In genomic region chr4:62685268-62685667, GRCm38 (mm10) we compare ENCODE assay signal across 14 mouse cellular contexts.
DNase-seq lines count a peak whose midpoint lies in the region; ATAC-seq and TF ChIP-seq lines count a peak whose summit lies in the region.
"Had no signal": no experiment of that assay in that cellular context is flagged by ENCODE, and none has a peak within 500 bp of the region (broad histone marks: within the 10 kb centered on the region; RNA-seq: fewer than 3 reads in every experiment).

No protein-coding gene starts in this region.

- peak overlapping the region; percentile 48; the same call in 1 of the 2 replicates for H3K27ac ChIP-seq in forebrain, embryonic 10.5 days
- no peak overlapping the region for H3K27ac ChIP-seq in forebrain, postnatal 0 days (ENCODE audit: low read depth, low read length)
- no peak overlapping the region for H3K27ac ChIP-seq in forebrain, embryonic 12.5 days
- H3K27ac ChIP-seq: hindbrain, embryonic 15.5 days had no signal

- H3K9ac ChIP-seq in forebrain, postnatal 0 days: no peak overlapping the region
- H3K9ac ChIP-seq in forebrain, embryonic 12.5 days: no peak overlapping the region
- H3K9ac ChIP-seq: hindbrain, embryonic 15.5 days had no signal

- H3K4me1 ChIP-seq in forebrain, embryonic 10.5 days: peaks cover 31% of the 10 kb centered on the region
- H3K4me1 ChIP-seq in forebrain, postnatal 0 days (ENCODE audit: insufficient read depth): no peaks in the 10 kb centered on the region
- H3K4me1 ChIP-seq in forebrain, embryonic 12.5 days: peaks cover 18% of the 10 kb centered on the region

- no peak overlapping the region for H3K4me2 ChIP-seq in forebrain, postnatal 0 days (ENCODE audit: low read depth)
- H3K4me2 ChIP-seq in forebrain, embryonic 12.5 days: no peak overlapping the region
- H3K4me2 ChIP-seq: hindbrain, embryonic 15.5 days had no signal

- TF ChIP-seq CTCF in forebrain, postnatal 0 days (IDR thresholded peaks at IDR 0.05; ENCODE audit: low read depth): no peak

- H3K9me3 ChIP-seq in forebrain, embryonic 10.5 days: no peaks in the 10 kb centered on the region
- no peaks in the 10 kb centered on the region for H3K9me3 ChIP-seq in forebrain, postnatal 0 days (ENCODE audit: low read length)
- no peaks in the 10 kb centered on the region for H3K9me3 ChIP-seq in forebrain, embryonic 12.5 days
- H3K9me3 ChIP-seq: hindbrain, embryonic 15.5 days had no signal

- ATAC-seq in forebrain, postnatal 0 days: no peak
- ATAC-seq in hematopoietic stem cell, adult 5-6 weeks (replicated peaks in 1 of 2; ENCODE audit: insufficient read depth in 1 of 2, low FRiP score in 2 of 2, low TSS enrichment in 1 of 2, low read depth in 1 of 2, poor library complexity in 2 of 2, severe bottlenecking in 2 of 2): peak; percentile 70 to 72
- no peak for ATAC-seq in forebrain, embryonic 12.5 days (ENCODE audit: low FRiP score)
- ATAC-seq: lung, postnatal 0 days had no signal

- WGBS in forebrain, embryonic 10.5 days: 85% methylated on average over 10 of the region's 10 CpGs
- WGBS in forebrain, postnatal 0 days: 79% methylated on average over 10 of the region's 10 CpGs
- 87% methylated on average over 10 of the region's 10 CpGs for WGBS in forebrain, embryonic 12.5 days

- no peak for DNase-seq in forebrain, embryonic 10.5 days (ENCODE audit: extremely low spot score, low spot score)
- no peak for DNase-seq in forebrain, postnatal 0 days
- DNase-seq in 416B (ENCODE audit: low read depth): peak; percentile 82
- peak; percentile 84 for DNase-seq in spleen, postnatal 36 days (ENCODE audit: low spot score in 2 of 2)
- DNase-seq in gastrocnemius, adult 8-10 months (ENCODE audit: low spot score in 2 of 2): no peak
- no peak for DNase-seq in right cerebral cortex, postnatal 10 days (ENCODE audit: low spot score in 2 of 2)
- DNase-seq: cerebellum, postnatal 25 days; gastrocnemius, postnatal 36 days; kidney, postnatal 25 days; left cerebral cortex, postnatal 4 days had no signal

- H3K36me3 ChIP-seq in forebrain, embryonic 10.5 days (replicated peaks): peaks cover 48% of the 10 kb centered on the region
- H3K36me3 ChIP-seq in forebrain, postnatal 0 days (ENCODE audit: insufficient read depth): no peaks in the 10 kb centered on the region; the same call in 1 of the 2 replicates
- H3K36me3 ChIP-seq in forebrain, embryonic 12.5 days (replicated peaks): peaks cover 35% of the 10 kb centered on the region
- H3K36me3 ChIP-seq: hindbrain, embryonic 15.5 days had no signal

- no peak overlapping the region for H3K4me3 ChIP-seq in forebrain, embryonic 10.5 days
- no peak overlapping the region for H3K4me3 ChIP-seq in forebrain, postnatal 0 days (ENCODE audit: low read depth, low read length)
- no peak overlapping the region for H3K4me3 ChIP-seq in forebrain, embryonic 12.5 days (replicated peaks)
- H3K4me3 ChIP-seq: hindbrain, embryonic 15.5 days had no signal

- no peaks in the 10 kb centered on the region for H3K27me3 ChIP-seq in forebrain, embryonic 10.5 days (ENCODE audit: poor library complexity, severe bottlenecking)
- H3K27me3 ChIP-seq in forebrain, postnatal 0 days (ENCODE audit: insufficient read depth, low read length): no peaks in the 10 kb centered on the region
- H3K27me3 ChIP-seq in forebrain, embryonic 12.5 days: no peaks in the 10 kb centered on the region
- H3K27me3 ChIP-seq: hindbrain, embryonic 15.5 days had no signal

Comparison
In these comparisons a context has a peak if more than half of its experiments do, and no peak if none do; other contexts are left out.
1. DNase-seq: peak in 416B (single experiment) and spleen, postnatal 36 days (2 of 2); none in forebrain, embryonic 10.5 days (single experiment), forebrain, postnatal 0 days (single experiment), gastrocnemius, adult 8-10 months (0 of 2) and right cerebral cortex, postnatal 10 days (0 of 2).
2. ATAC-seq: peak in hematopoietic stem cell, adult 5-6 weeks (2 of 2); none in forebrain, postnatal 0 days (single experiment) and forebrain, embryonic 12.5 days (single experiment).